Mouse (Mus musculus) heart, embryonic 14.5 days (tissue): ENCODE results near the gene Igf1. TPM values are rescaled to one million over a fixed set of nuclear protein-coding genes. Genes with fewer than 3 reads are reported as not detected.

ENCODE experiments used
- ATAC-seq: fragments of 200-750 bp; cut with Nextera tagmentation; 2 replicates; pipeline ENCODE4 v1.8.0; 2017; ENCODE audit warnings: low read depth, moderate TSS enrichment; ENCODE audit not compliant: insufficient number of reproducible peaks, insufficient read depth, low FRiP score
- H3K27ac ChIP-seq, 2 experiments: fragments of 200-500 bp in 1 of 2; fragments of 300-500 bp in 1 of 2; sonication (generic) in 1 of 2; replicated peaks in 1 of 2; 2 replicates each; pipeline ENCODE4 v1.5.1; 2012 to 2014; ENCODE audit warnings: low read depth in 2 of 2, low read length in 2 of 2, control low read depth in 1 of 2, mild to moderate bottlenecking in 1 of 2, mixed read lengths in 1 of 2; ENCODE audit not compliant: control insufficient read depth in 1 of 2, insufficient read depth in 1 of 2
- H3K27me3 ChIP-seq: fragments of 300-500 bp; sonication (generic); 2 replicates; pipeline ENCODE4 v1.6.1; 2014; ENCODE audit warnings: mild to moderate bottlenecking, low read length, control low read depth; ENCODE audit not compliant: control insufficient read depth, insufficient read depth
- H3K36me3 ChIP-seq: fragments of 300-500 bp; sonication (generic); 2 replicates; pipeline ENCODE4 v1.6.1; 2014; ENCODE audit warnings: mild to moderate bottlenecking, control low read depth, low read length, mixed read lengths; ENCODE audit not compliant: control insufficient read depth, insufficient read depth
- H3K4me1 ChIP-seq, 2 experiments: fragments of 200-500 bp in 1 of 2; fragments of 300-500 bp in 1 of 2; sonication (generic) in 1 of 2; 2 replicates each; pipeline ENCODE4 v1.6.1; 2012 to 2014; ENCODE audit warnings: low read length in 2 of 2, control low read depth in 1 of 2, mixed read lengths in 1 of 2; ENCODE audit not compliant: control insufficient read depth in 2 of 2, insufficient read depth in 2 of 2
- H3K4me2 ChIP-seq: fragments of 300-500 bp; sonication (generic); 2 replicates; pipeline ENCODE4 v1.6.1; 2014; ENCODE audit warnings: mild to moderate bottlenecking, low read length
- H3K4me3 ChIP-seq, 2 experiments: fragments of 200-500 bp in 1 of 2; fragments of 300-500 bp in 1 of 2; sonication (generic) in 1 of 2; 2 replicates each; pipeline ENCODE4 v1.5.1; 2012 to 2014; ENCODE audit warnings: low read length in 2 of 2, mild to moderate bottlenecking in 2 of 2, control low read depth in 1 of 2, low read depth in 1 of 2, moderate library complexity in 1 of 2; ENCODE audit not compliant: control insufficient read depth in 1 of 2, insufficient read depth in 1 of 2
- H3K9ac ChIP-seq: fragments of 300-500 bp; sonication (generic); 2 replicates; pipeline ENCODE4 v1.6.1; 2014; ENCODE audit warnings: mild to moderate bottlenecking, low read length
- H3K9me3 ChIP-seq: fragments of 300-500 bp; sonication (generic); 2 replicates; pipeline ENCODE4 v1.6.1; 2016; ENCODE audit warnings: low read length, control low read depth; ENCODE audit not compliant: control insufficient read depth
- WGBS: fragments of 180-500 bp; shearing (Covaris S2); extraction: QIAGEN DNeasy Blood & Tissue Kit; methylation state at CpG from one replicate; pipeline ENCODE4 v1.1.7; 2014; 5-methylcytosine and 5-hydroxymethylcytosine counted together
- polyA plus RNA-seq: library from polyadenylated mRNA; unstranded; fragments of >200 nt; fragmentation: Nextera tagmentation; extraction: Ambion mirVana; gene quantifications from 2 replicates; pipeline ENCODE4 v1.2.1, GENCODE M21; 2014

Gene Igf1
- polyA plus RNA-seq, 1 experiment from 2014 or later = 46.9 TPM

DNA sequence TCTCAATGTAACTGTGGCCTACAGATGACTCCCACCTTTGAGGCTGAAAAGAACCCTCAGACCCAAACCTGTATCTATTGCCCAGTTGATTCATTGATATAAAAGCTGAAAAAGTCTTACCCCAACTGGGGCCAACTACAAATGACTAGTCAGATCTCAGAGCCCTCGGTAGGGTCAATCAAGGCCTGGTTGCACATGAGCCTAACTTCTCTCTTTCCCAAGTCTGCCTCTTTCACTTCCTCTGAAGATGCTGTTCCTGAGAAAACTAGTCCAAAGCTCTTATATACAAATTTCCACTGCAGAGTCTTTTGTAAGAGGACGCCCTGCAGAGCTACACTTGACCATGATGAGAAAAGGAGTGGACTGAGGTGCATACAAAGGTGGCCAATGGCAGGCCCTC is 27.4 kb upstream of the Igf1 start:
- H3K4me1 ChIP-seq = no peaks in the 10 kb centered on the region
- H3K27me3 ChIP-seq = no peaks in the 10 kb centered on the region
- no peak overlapping the region for H3K4me2 ChIP-seq
- H3K9ac ChIP-seq = no peak overlapping the region
- H3K27ac ChIP-seq = no peak overlapping the region
- no peak for ATAC-seq
- 80% methylated on average over 2 of the region's 2 CpGs for WGBS
- H3K4me3 ChIP-seq = no peak overlapping the region
- no peaks in the 10 kb centered on the region for H3K36me3 ChIP-seq
- H3K9me3 ChIP-seq = no peaks in the 10 kb centered on the region

DNA sequence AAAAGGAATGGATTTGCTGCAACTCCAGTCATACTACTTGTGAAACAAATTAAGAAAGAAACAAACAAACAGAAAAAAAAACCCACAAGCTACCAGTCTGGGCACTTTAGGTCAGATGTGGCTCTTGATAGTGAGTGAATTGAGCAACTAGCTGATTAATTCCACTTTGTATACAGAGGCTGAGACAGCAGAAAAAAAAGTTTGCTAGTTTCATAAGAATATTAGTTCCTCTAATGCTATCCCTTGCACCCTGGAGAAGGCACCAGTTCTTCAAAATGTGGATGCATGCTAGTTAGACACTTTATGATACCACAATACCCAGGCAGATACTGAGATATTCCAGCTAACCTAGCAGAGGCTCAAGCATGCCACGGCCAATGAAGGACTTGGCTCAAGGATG is 26.0 kb upstream of the Igf1 start:
- Histone ChIP-seq H3K27ac (no peak overlapping the region), H3K4me2 (no peak overlapping the region), H3K36me3 (no peaks in the 10 kb centered on the region), H3K4me3 (no peak overlapping the region), H3K27me3 (no peaks in the 10 kb centered on the region), H3K9me3 (no peaks in the 10 kb centered on the region), H3K9ac (no peak overlapping the region), H3K4me1 (no peaks in the 10 kb centered on the region)
- 76% methylated on average over 1 of the region's 1 CpGs for WGBS
- ATAC-seq = no peak

DNA sequence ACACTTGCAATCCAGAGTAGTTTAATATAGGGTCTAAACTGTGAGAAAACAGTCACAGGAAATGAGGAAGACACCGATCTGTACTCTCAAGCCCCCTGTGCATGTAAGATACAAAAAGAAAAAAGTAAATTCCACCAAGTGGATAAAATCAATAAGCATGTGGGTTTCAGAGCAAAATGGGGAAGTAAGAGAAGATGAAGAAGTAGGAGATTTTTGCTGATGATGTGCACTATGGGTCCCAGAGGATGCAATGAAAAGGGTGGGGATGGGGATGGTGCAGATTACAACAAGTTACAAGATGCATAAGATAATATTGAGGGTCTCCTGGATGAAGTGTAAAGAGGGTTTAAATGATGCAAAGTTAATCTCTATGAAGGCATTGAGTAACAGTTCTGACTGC is 18.6 kb upstream of the Igf1 start:
- no peak overlapping the region for H3K4me2 ChIP-seq
- WGBS = 80% methylated on average over 1 of the region's 1 CpGs
- no peaks in the 10 kb centered on the region for H3K36me3 ChIP-seq
- H3K27me3 ChIP-seq = no peaks in the 10 kb centered on the region
- no peaks in the 10 kb centered on the region for H3K4me1 ChIP-seq
- no peak for ATAC-seq
- no peak overlapping the region for H3K4me3 ChIP-seq
- H3K9ac ChIP-seq = no peak overlapping the region
- no peaks in the 10 kb centered on the region for H3K9me3 ChIP-seq
- no peak overlapping the region for H3K27ac ChIP-seq

DNA sequence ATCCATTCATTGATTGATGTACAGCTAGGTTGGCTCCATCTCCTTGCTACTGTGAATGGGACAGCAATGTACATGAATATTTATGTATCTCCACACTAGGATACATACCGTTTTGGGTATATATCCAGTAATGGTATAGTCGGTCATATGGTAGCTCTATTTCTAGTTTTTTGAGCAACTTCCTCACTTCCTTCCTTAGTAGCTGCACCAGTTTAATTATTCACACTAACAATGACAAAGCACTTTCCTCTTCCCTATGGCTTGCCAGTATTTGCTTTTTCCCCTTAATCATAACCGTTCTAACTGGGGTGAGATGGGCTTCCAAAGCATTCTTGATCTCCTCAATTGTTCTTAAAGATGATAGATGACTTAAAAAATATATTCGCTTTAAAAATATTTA is 15.6 kb upstream of the Igf1 start:
- no peak overlapping the region for H3K4me2 ChIP-seq
- no peaks in the 10 kb centered on the region for H3K9me3 ChIP-seq
- H3K27me3 ChIP-seq = no peaks in the 10 kb centered on the region
- 75% methylated on average over 4 of the region's 4 CpGs for WGBS
- H3K36me3 ChIP-seq = no peaks in the 10 kb centered on the region
- H3K9ac ChIP-seq = no peak overlapping the region
- H3K4me1 ChIP-seq = peaks cover 2 to 3% of the 10 kb centered on the region in 2 experiments; a peak in 1 of 4 replicates
- no peak for ATAC-seq
- no peak overlapping the region for H3K4me3 ChIP-seq
- no peak overlapping the region for H3K27ac ChIP-seq

DNA sequence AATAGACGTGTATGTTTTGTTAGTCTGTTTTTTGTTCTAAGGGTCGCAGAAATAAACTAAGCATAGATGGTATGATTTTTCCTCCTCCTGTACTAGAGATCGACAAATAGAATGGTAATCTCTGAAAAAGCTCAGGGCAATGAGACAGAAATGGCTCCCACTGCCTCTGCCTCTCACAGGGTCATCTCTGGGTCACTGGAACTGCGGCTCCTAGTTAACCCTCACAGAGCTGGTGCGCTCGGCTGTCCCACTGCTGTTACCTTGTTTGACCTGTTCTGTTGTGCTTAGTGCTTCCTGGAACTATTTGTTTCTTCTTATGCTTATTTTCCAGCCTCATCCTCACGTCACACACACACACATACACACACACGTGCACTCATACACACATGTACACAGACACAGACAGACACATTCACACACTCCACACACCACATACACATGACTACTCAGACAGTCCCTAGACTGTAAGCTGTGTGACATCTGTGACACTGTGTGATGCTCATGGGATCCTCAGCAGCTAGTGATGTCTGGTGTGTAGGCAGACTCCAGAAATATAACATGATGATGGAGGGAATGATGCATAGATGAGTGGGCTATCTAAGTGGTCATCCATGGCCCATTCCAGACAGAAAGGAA is 13.0 kb upstream of the Igf1 start:
- H3K27ac ChIP-seq = no peak overlapping the region
- no peak overlapping the region for H3K4me3 ChIP-seq
- no peaks in the 10 kb centered on the region for H3K36me3 ChIP-seq
- no peaks in the 10 kb centered on the region for H3K27me3 ChIP-seq
- no peak overlapping the region for H3K9ac ChIP-seq
- H3K4me1 ChIP-seq = peaks cover 2 to 3% of the 10 kb centered on the region in 2 experiments; a peak in 1 of 4 replicates
- no peak for ATAC-seq
- 38% methylated on average over 8 of the region's 8 CpGs for WGBS
- no peak overlapping the region for H3K4me2 ChIP-seq
- H3K9me3 ChIP-seq = no peaks in the 10 kb centered on the region

DNA sequence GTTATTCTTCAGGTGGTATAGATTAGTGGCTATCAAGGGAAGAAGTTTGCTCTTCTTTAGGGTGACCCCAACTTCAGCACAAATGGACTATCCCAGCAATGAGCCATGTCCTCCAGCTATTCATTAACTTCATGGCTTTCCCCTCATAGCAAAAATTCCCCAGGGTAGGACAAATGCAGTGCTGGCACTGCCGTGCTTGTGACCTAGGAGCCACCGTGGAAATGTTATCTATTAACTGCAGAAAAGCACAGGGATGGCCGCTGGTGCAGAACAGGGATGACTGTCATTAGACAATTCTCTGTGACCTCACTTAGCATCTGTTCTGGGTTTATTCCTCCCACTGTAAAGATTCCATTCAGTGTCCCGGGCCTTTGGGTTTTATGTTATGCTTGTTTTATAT is 10.2 kb upstream of the Igf1 start:
- H3K4me1 ChIP-seq = peaks cover 2 to 3% of the 10 kb centered on the region in 2 experiments; a peak in 1 of 4 replicates
- WGBS = 42% methylated on average over 4 of the region's 4 CpGs
- H3K27ac ChIP-seq = no peak overlapping the region
- H3K4me3 ChIP-seq = no peak overlapping the region
- no peaks in the 10 kb centered on the region for H3K36me3 ChIP-seq
- H3K27me3 ChIP-seq = no peaks in the 10 kb centered on the region
- no peak for ATAC-seq
- H3K9ac ChIP-seq = no peak overlapping the region
- no peaks in the 10 kb centered on the region for H3K9me3 ChIP-seq
- H3K4me2 ChIP-seq = no peak overlapping the region

DNA sequence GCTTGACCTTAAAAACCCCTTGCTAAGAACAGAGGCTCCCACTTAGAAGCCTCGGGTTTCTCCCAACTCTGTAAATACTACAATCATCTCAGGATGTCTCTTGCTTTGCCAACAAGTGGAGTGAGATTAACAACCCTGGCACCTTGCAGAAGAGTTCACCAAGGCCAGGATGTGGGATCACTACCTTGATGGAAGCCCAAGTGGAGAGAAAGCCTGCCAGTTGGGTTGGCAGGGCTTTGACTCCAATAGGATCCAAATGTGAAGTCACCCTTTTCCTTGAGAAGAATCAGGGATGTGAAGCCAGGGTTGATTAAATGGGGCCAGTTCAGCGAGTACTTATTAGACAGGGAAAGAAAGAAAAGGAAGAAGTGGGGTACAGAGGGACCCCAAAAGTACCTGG is 9.6 kb upstream of the Igf1 start:
- Histone ChIP-seq H3K4me3 (no peak overlapping the region), H3K4me1 (peaks cover 2 to 3% of the 10 kb centered on the region in 2 experiments; a peak in 1 of 4 replicates), H3K36me3 (no peaks in the 10 kb centered on the region), H3K4me2 (no peak overlapping the region), H3K9me3 (no peaks in the 10 kb centered on the region), H3K27me3 (no peaks in the 10 kb centered on the region), H3K27ac (no peak overlapping the region), H3K9ac (no peak overlapping the region)
- 49% methylated on average over 2 of the region's 2 CpGs for WGBS
- no peak for ATAC-seq

DNA sequence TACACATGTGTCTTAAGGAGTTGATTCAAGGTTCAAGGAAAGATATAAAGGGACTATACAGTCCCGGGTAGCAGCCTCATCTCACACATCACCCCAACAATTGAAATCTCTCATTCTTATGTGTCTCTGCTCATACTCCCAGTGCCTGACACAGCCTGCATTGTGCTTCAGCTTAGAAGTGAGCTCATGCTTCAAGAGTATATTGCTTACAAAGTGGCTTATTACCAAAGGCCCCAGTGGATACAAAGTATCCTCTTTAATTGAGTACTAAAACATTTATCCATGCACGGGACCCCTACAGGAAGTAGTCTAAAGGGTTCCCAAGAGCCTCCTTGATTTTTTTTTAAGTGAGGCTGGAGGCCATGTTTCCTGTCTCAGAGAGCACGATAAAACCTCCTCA is 6.6 kb upstream of the Igf1 start:
- Histone ChIP-seq H3K27ac (no peak overlapping the region), H3K36me3 (no peaks in the 10 kb centered on the region), H3K9ac (no peak overlapping the region), H3K4me1 (peaks cover 13 to 17% of the 10 kb centered on the region in 2 experiments), H3K9me3 (no peaks in the 10 kb centered on the region), H3K27me3 (no peaks in the 10 kb centered on the region), H3K4me2 (no peak overlapping the region), H3K4me3 (no peak overlapping the region)
- 49% methylated on average over 3 of the region's 3 CpGs for WGBS
- ATAC-seq = no peak
